Mouse (Mus musculus): ENCODE data around the gene Rap2c. TPM values are rescaled to one million over a fixed set of nuclear protein-coding genes. Genes with fewer than 3 reads are reported as not detected.

Gene Rap2c
- total and polyA plus RNA-seq, 3 experiments, result 14.5 to 16.0 TPM; not detected in 1

DNA sequence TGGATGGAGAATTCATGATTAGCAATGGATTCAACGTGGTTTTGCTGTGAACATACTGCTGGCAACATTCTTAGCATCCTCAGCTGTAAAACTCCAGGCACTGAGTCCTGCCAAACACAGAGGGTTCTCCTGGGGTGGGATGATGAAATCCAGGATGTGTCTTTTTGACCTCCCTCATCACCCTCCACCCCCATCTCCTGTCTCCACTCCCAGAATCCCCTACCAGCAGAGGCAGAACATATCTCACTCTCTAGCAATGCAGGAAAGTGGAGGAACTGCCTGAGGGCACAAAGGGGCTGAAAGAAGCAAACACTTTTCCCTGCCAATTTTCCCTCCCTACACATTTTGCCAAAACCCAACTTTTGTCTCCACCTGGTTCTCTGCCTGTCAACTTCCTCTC lies 29.2 kb downstream of the Rap2c start:
- H3K79me2 ChIP-seq (ENCODE audit: control insufficient read depth, insufficient read depth, low read length, poor library complexity), result no peaks in the 10 kb centered on the region
- no peak overlapping the region for H3K27ac ChIP-seq (ENCODE audit: control insufficient read depth, low read depth, low read length)
- H3K9me3 ChIP-seq (replicated peaks; ENCODE audit: insufficient read depth, low read length), result no peaks in the 10 kb centered on the region
- H3K9ac ChIP-seq (ENCODE audit: control insufficient read depth, low read depth, low read length, poor library complexity, severe bottlenecking), result no peak overlapping the region
- DNase-seq (ENCODE audit: low read depth, low spot score), result no peak
- H3K4me1 ChIP-seq (ENCODE audit: control insufficient read depth in 1 of 2, insufficient read depth in 2 of 2, low read length in 2 of 2), result no peaks in the 10 kb centered on the region
- H3K27me3 ChIP-seq (ENCODE audit: control insufficient read depth in 1 of 2, insufficient read depth in 2 of 2, low read length in 2 of 2), result no peaks in the 10 kb centered on the region
- TF ChIP-seq ZKSCAN1 (IDR thresholded peaks at IDR 0.05; ENCODE audit: low read depth, low read length) (no peak), MAX (IDR thresholded peaks at IDR 0.05; ENCODE audit: low read length) (no peak), SIN3A (IDR thresholded peaks at IDR 0.05; ENCODE audit: low read length) (no peak), POLR2A (IDR thresholded peaks at IDR 0.05; ENCODE audit: control insufficient read depth in 1 of 2, insufficient read depth in 1 of 2, low read depth in 1 of 2, low read length in 2 of 2, poor library complexity in 1 of 2) (no peak), ZC3H11A (IDR thresholded peaks at IDR 0.05; ENCODE audit: low read depth, low read length) (no peak), TCF12 (IDR thresholded peaks at IDR 0.05; ENCODE audit: low read depth, low read length) (no peak), CHD1 (IDR thresholded peaks at IDR 0.05; ENCODE audit: low read depth, low read length) (no peak), MYB (IDR thresholded peaks at IDR 0.05; ENCODE audit: low read depth, low read length) (no peak)
- no peak overlapping the region for H3K4me3 ChIP-seq (ENCODE audit: control insufficient read depth in 1 of 2, insufficient read depth in 1 of 2, low read depth in 2 of 2, low read length in 2 of 2)
- no peaks in the 10 kb centered on the region for H3K36me3 ChIP-seq (ENCODE audit: control insufficient read depth in 1 of 2, insufficient read depth in 2 of 2, low read length in 2 of 2)

DNA sequence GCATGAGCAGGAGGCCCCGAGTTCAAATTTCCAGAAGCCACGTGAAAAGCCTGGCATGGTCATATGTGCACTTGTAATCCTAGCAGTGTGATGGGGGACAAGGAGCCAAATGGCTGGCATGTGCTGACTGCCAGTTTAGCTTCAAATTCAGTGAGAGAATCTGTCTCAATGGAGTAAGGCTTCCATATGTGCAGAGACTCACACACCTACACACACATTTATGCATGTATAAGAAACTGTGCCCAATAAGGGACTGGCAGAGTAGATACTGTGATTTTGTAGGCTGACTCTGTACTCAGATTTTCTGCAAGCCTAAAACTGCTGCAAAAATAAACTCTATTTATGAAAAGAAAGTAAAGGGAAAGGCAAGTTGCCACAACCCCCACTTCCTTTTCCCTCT lies 39.4 kb downstream of the Rap2c start:
- H3K9ac ChIP-seq (ENCODE audit: control insufficient read depth, low read depth, low read length, poor library complexity, severe bottlenecking), result no peak overlapping the region
- H3K79me2 ChIP-seq (ENCODE audit: control insufficient read depth, insufficient read depth, low read length, poor library complexity), result no peaks in the 10 kb centered on the region
- DNase-seq (ENCODE audit: low read depth, low spot score), result no peak
- no peaks in the 10 kb centered on the region for H3K27me3 ChIP-seq (ENCODE audit: control insufficient read depth in 1 of 2, insufficient read depth in 2 of 2, low read length in 2 of 2)
- no peak overlapping the region for H3K4me3 ChIP-seq (ENCODE audit: control insufficient read depth in 1 of 2, insufficient read depth in 1 of 2, low read depth in 2 of 2, low read length in 2 of 2)
- TF ChIP-seq TBP (IDR thresholded peaks at IDR 0.05; ENCODE audit: low read depth, low read length), result no peak
- no peak for TF ChIP-seq ZMIZ1 (IDR thresholded peaks at IDR 0.05; ENCODE audit: low read depth, low read length)
- TF ChIP-seq MEF2A (IDR thresholded peaks at IDR 0.05; ENCODE audit: extremely low read depth, insufficient replicate concordance, low read depth, low read length, poor library complexity, severe bottlenecking), result no peak
- TF ChIP-seq CHD2 (IDR thresholded peaks at IDR 0.05; ENCODE audit: low read length), result no peak
- TF ChIP-seq E2F4 (IDR thresholded peaks at IDR 0.05; ENCODE audit: borderline replicate concordance, low read depth, low read length), result no peak
- no peak for TF ChIP-seq SMC3 (IDR thresholded peaks at IDR 0.05; ENCODE audit: low read depth, low read length)
- TF ChIP-seq MAZ (IDR thresholded peaks at IDR 0.05; ENCODE audit: low read depth, low read length), result no peak
- TF ChIP-seq RAD21 (IDR thresholded peaks at IDR 0.05; ENCODE audit: low read depth, low read length), result no peak
- no peak for TF ChIP-seq TAL1 (IDR thresholded peaks at IDR 0.05; ENCODE audit: low read length)
- TF ChIP-seq JUND (IDR thresholded peaks at IDR 0.05; ENCODE audit: low read depth, low read length), result no peak
- no peak for TF ChIP-seq USF1 (IDR thresholded peaks at IDR 0.05; ENCODE audit: low read depth, low read length)
- TF ChIP-seq SIN3A (IDR thresholded peaks at IDR 0.05; ENCODE audit: low read length), result no peak
- TF ChIP-seq TCF12 (IDR thresholded peaks at IDR 0.05; ENCODE audit: low read depth, low read length), result no peak
- no peak for TF ChIP-seq GABPA (IDR thresholded peaks at IDR 0.05; ENCODE audit: low read depth, low read length)
- no peak for TF ChIP-seq NELFE (IDR thresholded peaks at IDR 0.05; ENCODE audit: low read depth, low read length)
- no peak for TF ChIP-seq RCOR1 (IDR thresholded peaks at IDR 0.05; ENCODE audit: low read depth, low read length)
- H3K27ac ChIP-seq (ENCODE audit: control insufficient read depth, low read depth, low read length), result no peak overlapping the region
- H3K36me3 ChIP-seq (ENCODE audit: control insufficient read depth in 1 of 2, insufficient read depth in 2 of 2, low read length in 2 of 2), result no peaks in the 10 kb centered on the region
- no peaks in the 10 kb centered on the region for H3K4me1 ChIP-seq (ENCODE audit: control insufficient read depth in 1 of 2, insufficient read depth in 2 of 2, low read length in 2 of 2)
- no peaks in the 10 kb centered on the region for H3K9me3 ChIP-seq (replicated peaks; ENCODE audit: insufficient read depth, low read length)
